Mouse (Mus musculus) cerebellum, adult 9-10 months (tissue): ENCODE measurements around the gene Sectm1a.
"Not testable (repeated sequence)": the region's sequence is repeated elsewhere in the genome, so short reads cannot be mapped to it uniquely, and the experiment has no call there.

Experiments used
- DNase-seq: peaks from one replicate; pipeline ENCODE4 v3.0.0; 2022

Gene Sectm1a

DNA sequence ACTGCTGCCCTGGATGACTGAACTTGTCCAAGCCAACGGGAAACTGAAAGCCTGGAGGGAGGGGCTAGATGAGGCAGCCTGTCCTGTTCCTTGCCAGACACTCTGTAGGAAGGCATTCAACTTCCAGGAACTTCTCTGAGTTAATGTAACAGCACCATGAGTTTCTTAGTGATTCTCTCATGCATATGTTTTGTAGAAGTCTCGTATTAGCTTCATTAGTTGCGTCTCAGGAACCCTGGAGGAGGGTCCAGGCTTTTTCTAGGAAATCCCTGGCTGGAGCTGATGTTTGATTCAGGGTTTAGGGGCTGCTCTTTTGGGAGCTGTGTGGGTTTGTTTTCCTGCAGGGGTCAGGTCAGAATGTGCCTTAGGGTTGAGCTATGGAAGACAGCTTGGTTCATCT is at the start of gene Sectm1a:
Sectm1a (minus strand) TSS at position 101 of the 400 bp plus-strand sequence.
- no peak for DNase-seq

DNA sequence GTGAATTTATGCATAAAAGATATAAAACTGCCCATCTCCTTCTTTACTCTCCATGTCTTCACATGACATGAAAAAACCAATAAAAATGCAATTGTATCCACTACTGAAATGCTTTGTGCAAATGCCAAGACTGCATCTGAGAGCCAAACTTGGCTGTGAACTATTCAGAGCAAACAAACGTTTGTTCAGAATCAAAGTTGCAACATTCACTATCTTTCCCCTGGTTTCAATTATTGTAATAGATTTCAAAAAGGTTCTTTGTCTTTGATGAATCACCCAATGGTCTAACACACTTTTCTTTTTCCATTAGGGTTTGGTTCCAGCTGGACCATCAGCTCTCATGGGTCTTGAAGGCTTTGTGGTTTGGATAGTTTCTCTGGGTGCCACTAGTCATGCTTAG is 48.6 kb upstream of the Sectm1a start:
- no peak for DNase-seq

DNA sequence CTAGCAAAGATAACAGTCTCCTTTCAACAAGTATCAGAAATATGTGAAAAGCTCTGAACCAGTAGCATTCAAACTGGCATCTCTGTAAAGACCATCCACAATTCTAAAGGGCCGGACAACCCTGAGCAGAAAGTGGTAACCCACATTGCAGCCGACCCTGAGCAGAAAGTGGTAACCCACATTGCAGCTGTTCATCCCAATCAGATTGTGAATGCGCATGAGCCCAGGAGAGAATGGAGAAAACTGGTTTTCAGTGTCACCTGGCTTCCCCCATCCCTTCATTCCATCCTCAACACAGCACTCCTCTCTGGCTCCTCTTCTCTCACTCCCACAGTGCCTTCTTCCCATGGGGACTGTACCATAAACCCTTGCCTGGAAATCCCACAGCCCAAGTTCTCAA is 46.4 kb upstream of the Sectm1a start:
- DNase-seq: no peak

DNA sequence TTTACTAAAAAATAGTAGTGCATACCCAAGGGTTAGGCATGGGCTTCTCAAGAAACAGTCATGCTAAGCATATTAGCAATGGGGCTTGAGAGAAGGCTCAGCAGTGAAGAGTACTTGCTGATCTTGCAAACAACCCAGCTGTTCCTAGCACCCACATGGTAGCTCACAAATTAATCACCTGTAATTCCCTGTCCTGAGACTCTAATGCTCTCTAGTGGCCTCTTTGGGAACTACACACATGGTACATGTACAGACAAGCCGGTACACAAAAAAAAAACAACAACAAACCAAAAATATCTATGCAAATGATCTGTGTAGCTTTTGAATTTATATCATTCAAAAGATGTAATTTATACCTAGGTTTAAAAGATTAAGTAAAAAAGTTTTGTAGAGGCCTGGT is 45.4 kb upstream of the Sectm1a start:
- no peak for DNase-seq

DNA sequence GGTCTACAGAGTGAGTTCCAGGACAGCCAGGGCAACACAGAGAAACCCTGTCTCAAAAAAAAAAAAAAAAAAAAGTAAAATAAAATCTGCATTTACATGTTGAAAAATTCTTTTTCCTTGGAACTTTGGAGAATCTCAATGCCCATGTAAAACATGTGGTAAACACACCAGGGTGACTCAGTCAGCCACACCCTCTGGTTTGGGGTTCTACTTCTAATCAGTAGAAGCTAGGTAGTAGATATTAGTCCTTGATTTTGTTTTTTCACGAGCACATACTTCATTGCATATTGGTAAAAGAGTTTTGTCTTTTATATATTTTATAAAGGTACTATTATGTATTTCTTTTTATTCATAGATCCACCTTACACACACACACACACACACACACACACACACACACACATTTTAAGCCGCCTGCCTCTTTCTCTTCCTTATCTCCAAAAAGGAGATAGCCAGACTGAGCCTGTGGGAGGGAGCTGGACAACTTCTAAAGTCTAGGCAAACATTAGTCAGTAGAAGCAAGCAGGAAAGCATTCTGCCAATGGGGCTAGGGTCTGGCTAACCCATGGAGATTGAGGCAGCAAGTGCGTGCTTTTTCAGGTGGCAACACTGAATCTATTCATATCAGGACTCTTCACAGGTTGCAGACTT is 44.6 kb upstream of the Sectm1a start:
- no peak for DNase-seq

DNA sequence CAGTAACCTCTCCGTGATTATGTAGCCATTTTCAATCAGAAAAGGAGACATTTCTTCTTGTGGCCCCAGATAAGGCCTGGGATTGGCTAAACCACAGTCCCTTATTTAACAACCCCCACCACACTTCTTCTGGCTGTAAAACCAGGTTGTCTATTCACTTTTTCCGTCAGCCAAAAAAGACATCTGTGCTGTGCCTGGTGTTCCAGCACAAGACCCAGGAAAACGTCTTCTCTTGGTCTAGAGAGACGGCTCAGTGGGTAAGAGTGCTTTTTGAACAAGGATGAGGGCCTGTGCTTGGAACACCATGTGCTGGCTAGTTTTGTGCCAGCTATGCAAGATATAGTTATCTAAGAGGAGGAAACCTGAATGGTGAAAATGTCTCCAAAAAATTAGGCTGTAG is 42.4 kb upstream of the Sectm1a start:
- no peak for DNase-seq

DNA sequence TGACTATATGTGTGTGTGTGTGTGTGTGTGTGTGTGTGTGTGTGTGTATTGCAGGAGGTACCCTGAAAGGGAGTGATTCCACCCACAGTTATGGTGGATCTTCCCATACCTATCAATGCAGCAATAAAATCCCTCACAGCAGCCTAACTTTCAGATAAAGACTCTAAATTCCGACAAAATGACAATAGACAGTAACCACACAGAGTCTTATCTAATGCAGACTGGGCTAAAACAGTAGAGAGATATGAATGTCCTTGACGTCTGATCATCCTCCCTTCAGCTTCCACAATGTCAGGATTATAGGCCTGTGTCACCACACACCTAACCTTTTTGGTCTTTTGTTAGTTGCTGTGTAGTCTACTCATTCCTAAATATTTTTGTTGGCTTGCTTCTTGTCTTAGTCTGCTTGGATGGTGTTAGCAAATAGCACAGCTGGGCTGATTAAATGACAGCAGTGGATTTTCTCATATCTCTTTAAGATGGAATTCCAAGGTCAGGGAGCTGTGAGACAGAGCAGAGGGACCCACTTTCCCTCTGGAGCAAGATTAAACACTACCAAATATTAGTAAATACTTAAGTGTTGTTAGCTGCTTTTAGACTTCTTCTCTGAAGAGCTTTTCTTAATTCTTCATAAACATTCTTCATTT is 41.1 kb upstream of the Sectm1a start:
- no peak for DNase-seq

DNA sequence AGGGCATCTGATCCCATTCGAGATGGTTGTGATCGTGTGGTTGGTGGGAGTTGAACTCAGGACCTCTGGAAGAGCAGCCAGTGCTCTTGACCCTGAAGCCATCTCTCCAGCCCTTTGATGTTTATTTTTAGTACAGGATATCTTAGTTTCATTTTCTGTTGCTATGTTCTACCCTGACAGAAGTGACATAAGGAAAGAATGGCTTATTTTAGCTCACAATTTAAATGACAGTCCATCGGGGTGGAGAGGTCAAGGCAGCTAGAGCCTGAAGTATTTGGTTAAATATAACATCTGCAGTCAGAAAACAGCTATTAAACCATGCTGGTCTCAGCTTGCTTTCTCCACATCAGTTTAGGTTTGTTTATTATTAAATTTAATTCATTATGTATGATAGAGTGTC is 40.1 kb upstream of the Sectm1a start:
- no peak for DNase-seq

DNA sequence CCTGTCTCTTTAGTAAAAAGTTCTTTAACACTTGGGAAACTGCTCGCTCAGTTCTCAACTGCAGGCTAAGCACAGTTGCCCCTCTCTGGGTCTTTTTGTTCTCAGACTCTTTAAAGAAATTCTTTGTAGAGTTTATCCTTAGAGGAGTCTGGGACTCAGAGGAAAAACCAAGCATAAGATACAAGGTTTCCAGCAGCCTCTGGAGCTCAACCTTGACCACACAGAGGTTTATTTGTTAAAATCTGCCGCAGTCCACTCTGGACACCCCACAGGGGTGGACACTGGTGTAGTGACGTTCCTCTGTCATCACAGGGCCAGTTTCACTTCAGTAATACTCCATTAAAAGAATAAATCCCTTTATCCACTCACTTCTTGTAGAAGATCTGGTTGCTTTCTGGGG is 37.6 kb upstream of the Sectm1a start, which contains the start of gene Tex19.2:
Tex19.2 (minus strand) TSS at position 101 of the 400 bp plus-strand sequence.
- DNase-seq: no peak

DNA sequence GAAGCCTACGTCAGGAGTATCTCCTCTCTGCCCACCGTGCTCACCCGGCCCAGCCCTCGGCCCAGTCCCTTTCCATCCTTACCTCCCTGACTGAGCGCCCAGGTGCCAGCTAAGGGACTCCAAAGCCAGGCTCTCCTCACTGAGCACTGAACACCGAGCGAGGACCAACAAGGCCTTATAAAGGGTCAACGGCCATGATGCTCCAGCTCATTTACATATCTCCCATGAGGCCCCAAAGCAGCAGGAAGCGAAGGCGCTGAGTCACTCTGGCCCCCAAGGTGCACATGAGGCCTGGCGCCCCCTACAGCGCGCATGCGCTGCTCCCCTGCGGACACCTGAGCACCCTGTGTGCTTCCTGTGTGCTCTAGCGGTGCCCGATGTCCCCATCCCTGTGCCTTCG is 37.1 kb upstream of the Sectm1a start:
- DNase-seq: no peak

DNA sequence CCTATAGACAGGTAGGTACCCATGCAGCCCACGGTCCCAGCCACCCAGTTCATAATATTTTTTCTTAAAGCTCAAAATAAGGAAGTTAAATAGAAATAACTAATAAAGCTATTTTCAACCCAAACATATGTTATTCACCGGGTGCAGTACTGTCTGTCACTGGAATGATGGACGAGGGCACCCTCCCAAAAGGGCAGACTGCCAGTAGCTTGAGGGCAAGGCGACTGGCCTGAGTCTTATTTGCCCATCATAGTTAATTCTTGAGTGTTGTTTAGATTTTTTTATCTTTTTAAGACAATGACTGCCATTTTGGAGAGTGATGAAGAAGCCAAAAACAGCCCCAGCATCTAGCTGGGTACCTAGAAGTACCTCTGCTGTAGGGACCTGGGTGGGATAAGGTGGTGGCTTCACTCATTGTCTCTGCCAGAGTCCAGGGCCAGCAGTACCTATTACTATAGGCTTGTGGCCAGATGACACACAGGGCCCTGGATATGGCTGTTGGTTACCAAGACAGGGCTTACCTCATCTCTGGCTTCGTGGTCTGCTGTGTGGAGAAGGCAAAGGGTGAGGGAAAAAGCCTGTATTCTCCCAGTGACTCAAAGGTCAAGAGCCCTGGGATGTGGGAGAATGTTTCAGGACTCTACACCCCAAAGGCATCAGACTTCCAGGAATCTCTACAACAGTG is 31.2 kb upstream of the Sectm1a start:
- DNase-seq: peak; percentile 76

DNA sequence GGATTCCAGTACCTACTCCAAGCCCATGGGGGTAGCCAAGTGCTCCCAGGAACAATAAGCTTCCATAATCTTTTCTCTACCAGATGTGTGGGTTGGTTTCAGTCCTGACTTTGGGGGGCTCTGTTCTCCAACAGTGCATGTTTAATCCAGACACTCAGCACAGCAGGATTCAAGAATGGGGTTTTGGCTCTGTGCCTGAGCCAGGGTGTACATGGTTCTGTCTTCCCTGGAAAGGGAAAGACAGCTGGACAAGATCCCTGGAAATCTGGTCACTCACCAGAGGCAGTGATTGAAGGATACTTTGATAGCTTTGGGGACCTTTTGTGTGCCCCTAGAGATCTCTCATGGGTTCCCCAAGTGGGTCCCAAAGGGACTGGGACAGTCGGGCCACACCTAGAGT is 30.6 kb upstream of the Sectm1a start:
- peak; percentile 10 for DNase-seq

DNA sequence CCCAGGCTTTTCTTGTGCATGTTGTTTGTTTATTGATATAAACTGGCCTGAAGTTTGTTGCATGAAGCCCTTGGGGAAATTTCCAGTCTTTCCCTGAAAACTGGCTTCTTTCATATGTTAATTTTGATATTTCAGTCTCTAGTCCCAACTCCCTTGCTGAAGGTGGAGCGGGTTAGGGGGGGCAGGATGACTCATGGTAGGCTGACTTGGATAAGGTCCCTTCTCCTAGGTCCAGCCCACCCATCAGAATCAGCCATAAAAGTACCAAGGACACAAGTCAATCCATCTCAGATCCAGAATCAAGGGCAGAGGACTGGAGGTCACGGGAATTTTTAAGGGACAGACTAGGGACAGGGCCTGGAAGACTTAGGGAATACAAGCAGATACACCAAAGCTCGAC is 30.0 kb upstream of the Sectm1a start:
- no peak for DNase-seq

DNA sequence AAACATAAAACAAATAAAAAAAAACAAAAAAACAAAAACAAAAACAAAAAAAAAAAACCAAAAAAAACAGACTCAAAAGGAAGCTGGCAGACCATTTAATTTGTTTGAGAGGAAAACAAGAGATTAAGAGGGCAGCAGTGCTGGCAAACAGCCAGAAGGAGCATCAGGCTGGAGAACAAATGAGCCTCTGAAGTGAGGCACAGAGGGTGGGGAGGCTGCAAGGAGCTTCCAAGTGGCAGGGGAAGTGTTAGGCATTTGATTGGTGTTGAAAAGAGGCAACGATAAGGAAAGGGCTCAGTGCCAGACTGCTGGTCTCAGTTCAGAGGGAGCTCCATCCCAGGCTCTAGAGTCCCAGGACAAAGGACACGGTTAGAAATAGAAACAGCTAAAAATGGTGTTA is 29.0 kb upstream of the Sectm1a start:
- peak; percentile 29 for DNase-seq

DNA sequence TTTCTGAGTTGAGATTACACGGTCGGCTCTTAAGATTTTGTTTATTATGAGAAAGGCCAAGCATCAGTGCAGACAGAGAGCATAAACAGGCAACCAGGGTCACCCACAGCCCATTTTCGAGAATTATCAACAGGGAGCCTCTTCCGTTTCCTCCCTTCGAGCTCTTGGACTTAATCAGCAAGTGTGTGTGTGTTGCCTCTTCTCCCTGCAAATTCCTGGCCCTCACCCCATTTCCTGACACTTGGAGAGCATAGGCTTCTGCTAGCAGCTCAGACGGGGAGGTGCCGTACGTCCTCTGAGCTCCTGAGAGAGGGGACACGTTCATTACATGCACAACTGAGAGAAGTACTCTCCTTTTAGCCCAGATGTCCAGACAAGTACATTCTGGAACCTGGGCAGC is 27.0 kb upstream of the Sectm1a start:
- no peak for DNase-seq

DNA sequence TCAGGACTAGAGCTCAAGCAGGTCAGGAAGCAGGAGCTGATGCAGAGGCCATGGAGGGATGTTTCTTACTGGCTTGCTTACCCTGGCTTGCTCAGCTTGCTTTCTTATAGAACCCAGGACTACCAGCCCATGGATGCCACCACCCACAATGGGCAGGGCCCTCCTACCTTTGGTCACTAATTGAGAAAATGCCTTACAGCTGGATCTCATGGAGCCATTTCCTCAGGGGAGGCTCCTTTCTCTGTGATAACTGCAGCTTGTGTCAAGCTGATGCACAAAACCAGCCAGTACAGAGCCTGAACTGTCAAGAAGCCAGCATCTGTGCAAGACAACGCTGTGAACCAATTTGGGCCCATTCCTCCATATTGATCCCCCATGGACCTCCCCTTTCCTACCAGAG is 26.2 kb upstream of the Sectm1a start:
- DNase-seq: not testable (repeated sequence)

DNA sequence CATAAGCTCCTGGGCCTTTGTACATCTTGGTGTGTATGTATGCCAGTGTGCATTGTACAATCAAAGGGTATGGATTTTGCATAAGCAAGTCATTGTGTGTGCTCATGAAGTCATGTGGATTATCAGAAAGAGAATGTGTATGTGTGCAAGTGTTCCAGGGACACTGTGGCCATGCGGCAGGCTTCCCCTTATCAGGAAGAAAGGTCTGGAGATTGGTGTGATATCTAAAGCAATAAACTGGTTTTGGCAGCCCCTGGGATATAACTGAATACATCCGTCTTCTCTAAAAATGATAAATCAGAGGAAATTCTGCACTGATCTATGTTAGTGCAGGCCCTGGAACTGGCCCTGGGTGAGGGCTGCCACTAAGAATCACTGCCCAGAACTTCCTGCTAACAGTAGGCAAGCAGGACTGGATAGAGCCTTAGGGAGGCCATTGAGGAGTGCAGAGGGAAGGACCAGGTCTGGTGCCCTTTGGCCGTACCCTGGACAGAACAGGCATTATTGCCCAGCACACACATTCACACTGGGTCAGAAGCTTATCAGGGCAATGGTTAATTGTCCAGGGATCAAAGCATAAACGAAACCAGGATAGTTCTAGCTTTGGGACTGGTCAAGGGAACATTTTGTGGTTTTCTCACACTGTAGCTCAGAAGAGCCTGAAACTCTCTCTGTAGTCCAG is 20.2 kb upstream of the Sectm1a start:
- no peak for DNase-seq

DNA sequence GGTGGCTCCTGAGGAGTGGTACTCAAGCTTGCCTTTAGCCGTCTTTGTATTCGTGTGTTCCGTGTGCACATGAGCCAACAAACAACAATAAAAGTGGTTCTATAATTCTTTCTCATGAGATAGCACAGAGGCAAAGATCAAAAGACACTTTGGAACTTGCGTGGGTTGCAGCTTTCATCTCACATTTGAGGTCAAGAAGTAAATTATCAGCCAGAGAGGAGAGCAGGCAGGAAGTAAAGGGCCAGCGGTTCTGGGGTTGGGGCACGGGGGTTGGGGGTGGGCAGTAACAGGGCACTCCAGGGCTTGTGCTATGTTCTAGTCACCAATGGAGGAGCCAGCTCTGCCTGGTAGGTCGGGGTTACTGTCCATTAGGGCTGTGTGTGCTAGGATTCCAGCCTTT is 19.7 kb upstream of the Sectm1a start:
- no peak for DNase-seq

DNA sequence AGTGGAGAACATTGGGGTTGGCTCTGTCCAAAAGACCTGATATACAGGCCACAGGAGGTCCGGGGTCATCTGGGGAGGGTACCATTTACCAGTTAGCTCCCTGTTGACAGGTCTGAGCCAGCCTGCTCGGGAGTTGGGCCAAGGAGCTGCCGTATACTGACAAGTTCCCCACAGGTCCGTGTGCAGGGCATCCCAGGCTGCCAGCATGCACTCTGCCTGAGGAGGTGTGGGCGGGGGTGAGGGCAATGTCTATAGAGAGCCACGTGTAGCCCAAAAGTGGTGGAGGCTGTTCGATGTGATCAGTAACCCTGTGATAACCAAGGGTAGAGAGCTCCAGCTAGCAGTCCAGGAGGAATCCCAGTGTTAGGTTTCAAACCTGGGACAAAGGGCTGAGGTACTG is 18.7 kb upstream of the Sectm1a start:
- no peak for DNase-seq

DNA sequence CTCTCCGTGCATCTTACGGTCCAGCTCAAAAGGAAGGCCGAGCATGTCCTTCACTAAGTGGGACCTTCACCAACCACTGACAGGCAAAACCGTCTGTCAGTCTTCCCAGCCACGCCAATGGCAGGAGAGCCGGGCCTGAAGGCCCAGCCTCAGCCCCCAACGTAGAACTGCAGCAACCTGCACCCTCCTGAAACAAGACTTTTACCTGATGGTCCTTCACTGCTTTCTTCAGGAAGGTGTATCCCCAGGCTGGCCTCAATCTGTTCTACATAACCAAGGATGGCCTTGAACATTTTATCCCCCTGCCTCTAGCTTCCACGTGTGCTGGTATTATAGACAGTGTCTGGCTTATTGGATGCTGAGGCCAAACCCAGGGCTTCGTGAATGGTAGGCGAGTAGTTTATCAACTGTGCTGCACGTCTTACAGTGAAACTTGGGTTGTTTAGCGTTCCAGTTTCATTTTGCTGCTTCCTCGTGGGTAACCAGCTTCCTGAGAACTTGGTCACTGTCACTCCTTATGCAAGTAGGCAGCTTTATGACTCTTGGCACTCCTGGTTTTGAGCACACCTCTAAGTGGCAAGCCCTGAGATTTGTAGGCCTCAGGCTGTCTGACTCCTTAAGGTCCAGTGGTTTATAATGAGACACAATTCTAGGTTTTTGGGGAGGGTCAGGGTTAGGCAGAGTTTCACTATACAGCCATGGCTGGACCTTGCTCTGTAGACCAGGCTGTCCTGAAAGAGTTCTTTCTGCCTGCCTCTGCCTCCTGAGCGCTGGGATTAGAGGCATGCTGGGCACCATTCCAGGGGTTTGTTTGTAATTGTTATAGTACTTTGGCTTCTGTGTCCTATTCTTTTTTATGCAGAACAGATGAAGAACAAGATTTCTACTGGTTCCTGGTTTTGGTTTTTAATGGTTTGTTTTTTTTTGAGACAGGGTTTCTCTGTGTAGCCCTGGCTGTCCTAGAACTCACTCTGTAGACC is 11.9 kb upstream of the Sectm1a start:
- no peak for DNase-seq

DNA sequence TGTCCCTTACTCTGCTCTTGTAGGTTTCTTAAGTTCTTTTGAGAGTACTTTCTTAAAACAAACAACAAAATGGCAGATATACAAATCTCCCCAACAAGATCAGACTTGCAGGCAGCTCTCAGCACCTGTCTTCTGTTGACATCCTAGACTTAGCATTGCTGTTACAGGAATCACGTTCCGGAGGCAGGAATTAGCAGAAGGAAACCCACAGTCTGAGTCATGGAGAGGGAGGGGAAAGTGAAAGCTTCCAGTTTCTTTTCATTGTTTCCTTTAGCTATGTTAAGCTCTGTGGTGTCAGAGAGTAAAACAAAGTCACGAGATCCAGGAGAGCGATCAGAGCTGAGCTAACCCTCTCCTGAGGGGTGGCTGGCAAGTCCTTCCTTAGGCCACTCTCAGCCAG is 9.9 kb upstream of the Sectm1a start:
- DNase-seq: no peak

DNA sequence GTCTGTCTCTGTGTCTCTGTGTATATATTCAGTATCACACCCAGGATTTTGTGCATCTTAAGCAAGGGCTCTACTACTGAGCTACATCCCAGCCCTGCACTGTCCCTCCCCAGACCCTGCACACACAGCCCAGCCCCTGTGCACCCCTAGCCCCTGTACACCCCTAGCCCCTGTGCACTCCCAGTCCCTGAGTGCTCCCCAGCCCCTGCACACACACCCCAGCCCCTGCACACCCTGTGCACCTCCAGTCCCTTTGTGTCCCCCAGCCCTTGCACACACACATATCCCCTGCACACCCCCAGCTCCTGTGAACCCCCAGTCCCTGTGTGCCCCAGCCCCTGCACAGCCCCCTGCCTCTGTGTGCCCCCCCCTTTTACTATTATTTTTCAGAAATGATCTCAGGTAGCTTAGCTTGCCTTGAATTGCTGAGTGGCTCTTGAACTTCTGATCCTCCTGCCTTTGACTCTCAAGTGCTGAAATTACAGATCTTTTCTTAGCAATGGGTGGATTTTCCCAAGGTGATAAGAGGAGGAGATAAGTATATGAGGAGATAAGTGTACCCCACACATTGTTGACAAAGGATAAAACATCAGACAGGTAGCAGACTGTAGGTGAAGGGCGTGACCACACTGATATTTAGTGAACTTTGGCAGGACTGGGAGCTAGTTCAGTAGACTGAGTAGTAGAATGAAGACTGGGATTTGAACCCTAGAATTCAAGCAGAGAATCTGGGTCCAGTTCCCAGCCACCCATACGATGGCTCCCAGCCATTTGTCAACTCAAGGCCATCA is 8.9 kb upstream of the Sectm1a start:
- DNase-seq: no peak
